Comparison of ENCODE assay signal across 9 mouse cellular contexts in the genomic region with DNA sequence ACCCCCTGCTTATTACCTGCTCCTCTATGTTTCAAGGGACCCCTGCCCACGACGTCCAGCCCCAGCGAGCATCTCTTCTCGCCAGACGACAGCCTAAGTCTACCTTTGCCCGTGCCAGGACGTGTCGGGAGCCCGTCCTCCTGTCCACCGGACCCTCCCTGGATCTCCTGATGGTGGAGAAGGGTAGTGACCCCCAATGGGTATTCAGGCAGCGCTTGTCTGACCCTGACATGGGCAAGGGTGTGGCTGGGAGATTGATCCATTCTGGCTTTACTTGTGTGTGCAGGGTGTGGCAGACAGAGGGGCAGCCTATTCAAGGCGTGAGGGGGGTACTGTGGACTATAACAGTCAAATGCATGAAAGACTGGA. TPM values are rescaled to one million over a fixed set of nuclear protein-coding genes. Genes with fewer than 3 reads are reported as not detected.
A peak's percentile ranks its signal among the peaks of the same experiment; 100 is the strongest.
DNase-seq lines count a peak whose midpoint lies in the region; ATAC-seq and TF ChIP-seq lines count a peak whose summit lies in the region.
"Had no signal": no experiment of that assay in that cellular context is flagged by ENCODE, and none has a peak within 500 bp of the region (broad histone marks: within the 10 kb centered on the region; RNA-seq: fewer than 3 reads in every experiment).

No protein-coding gene starts in this region.

- no peaks in the 10 kb centered on the region for H3K79me2 ChIP-seq in liver, adult 2 months (ENCODE audit: control insufficient read depth, insufficient read depth, low read length)

- peaks cover 6% of the 10 kb centered on the region for H3K4me1 ChIP-seq in liver, adult 2 months (ENCODE audit: control insufficient read depth, insufficient read depth, low read length)
- H3K4me1 ChIP-seq in embryonic facial prominence, embryonic 14.5 days (ENCODE audit: control insufficient read depth, insufficient read depth, low read length), result peaks cover 7% of the 10 kb centered on the region
- peaks cover 25% of the 10 kb centered on the region for H3K4me1 ChIP-seq in limb, embryonic 10.5 days
- H3K4me1 ChIP-seq in neural tube, embryonic 13.5 days (replicated peaks), result peaks cover 48% of the 10 kb centered on the region

- WGBS in liver, adult 2 months, result 2% methylated on average over 12 of the region's 12 CpGs
- 6% methylated on average over 12 of the region's 12 CpGs for WGBS in embryonic facial prominence, embryonic 14.5 days
- WGBS in limb, embryonic 10.5 days, result 6% methylated on average over 12 of the region's 12 CpGs
- WGBS in neural tube, embryonic 13.5 days, result 5% methylated on average over 12 of the region's 12 CpGs

- no peak overlapping the region for H3K27ac ChIP-seq in liver, adult 2 months (replicated peaks; ENCODE audit: insufficient read depth, low read depth, low read length)
- no peak overlapping the region for H3K27ac ChIP-seq in embryonic facial prominence, embryonic 14.5 days (replicated peaks; ENCODE audit: low read depth, low read length)
- peak overlapping the region; percentile 96 for H3K27ac ChIP-seq in limb, embryonic 10.5 days
- H3K27ac ChIP-seq in neural tube, embryonic 13.5 days (replicated peaks), result peak overlapping the region; percentile 86

- H3K4me2 ChIP-seq in embryonic facial prominence, embryonic 14.5 days (ENCODE audit: low read depth, low read length), result peak overlapping the region; percentile 95
- peak overlapping the region; percentile 94 for H3K4me2 ChIP-seq in neural tube, embryonic 13.5 days

- no peak for TF ChIP-seq CTCF in liver, adult 2 months (IDR thresholded peaks at IDR 0.05; ENCODE audit: low read depth, low read length)

- H3K9ac ChIP-seq in liver, adult 2 months (ENCODE audit: low read depth, low read length), result peak overlapping the region; percentile 94
- H3K9ac ChIP-seq in embryonic facial prominence, embryonic 14.5 days (ENCODE audit: low read depth, low read length), result peak overlapping the region; percentile 91
- peak overlapping the region; percentile 96 for H3K9ac ChIP-seq in neural tube, embryonic 13.5 days

- ATAC-seq in embryonic facial prominence, embryonic 14.5 days (ENCODE audit: low read depth), result no peak
- peak; percentile 51 for ATAC-seq in neural tube, embryonic 13.5 days (ENCODE audit: low read depth)

- no peaks in the 10 kb centered on the region for H3K9me3 ChIP-seq in embryonic facial prominence, embryonic 14.5 days (ENCODE audit: control insufficient read depth, low read length)
- no peaks in the 10 kb centered on the region for H3K9me3 ChIP-seq in limb, embryonic 10.5 days (replicated peaks)
- no peaks in the 10 kb centered on the region for H3K9me3 ChIP-seq in neural tube, embryonic 13.5 days

- peak overlapping the region; percentile 91 for H3K4me3 ChIP-seq in liver, adult 2 months (ENCODE audit: insufficient read depth, low read depth, low read length)
- H3K4me3 ChIP-seq in embryonic facial prominence, embryonic 14.5 days (ENCODE audit: low read depth, low read length), result peak overlapping the region; percentile 95
- H3K4me3 ChIP-seq in limb, embryonic 10.5 days, result peak overlapping the region; percentile 88
- peak overlapping the region; percentile 87 for H3K4me3 ChIP-seq in neural tube, embryonic 13.5 days

- DNase-seq in liver, adult 2 months (ENCODE audit: extremely low read depth, low read depth, low spot score), result peak; percentile 18
- no peak for DNase-seq in liver
- no peak for DNase-seq in embryonic facial prominence, embryonic 14.5 days (ENCODE audit: low spot score)
- no peak for DNase-seq in limb, embryonic 10.5 days (ENCODE audit: low spot score)
- DNase-seq in gastrocnemius, postnatal 4 days (ENCODE audit: low spot score in 2 of 2), result no peak
- no peak for DNase-seq in thymus, adult 18-20 months
- no peak for DNase-seq in cerebellum, postnatal 4 days (ENCODE audit: low spot score in 2 of 2)

- TF ChIP-seq POLR2A in liver, adult 2 months (IDR thresholded peaks at IDR 0.05; ENCODE audit: extremely low read depth, insufficient read depth, low read length), result no peak

- no peaks in the 10 kb centered on the region for H3K27me3 ChIP-seq in liver, adult 2 months (ENCODE audit: control insufficient read depth, insufficient read depth, low read length)
- no peaks in the 10 kb centered on the region for H3K27me3 ChIP-seq in embryonic facial prominence, embryonic 14.5 days (replicated peaks; ENCODE audit: control insufficient read depth, insufficient read depth, low read length)
- no peaks in the 10 kb centered on the region for H3K27me3 ChIP-seq in limb, embryonic 10.5 days (ENCODE audit: low read depth, poor library complexity, severe bottlenecking)
- no peaks in the 10 kb centered on the region; the same call in 1 of the 2 replicates for H3K27me3 ChIP-seq in neural tube, embryonic 13.5 days

- no peaks in the 10 kb centered on the region for H3K36me3 ChIP-seq in liver, adult 2 months (ENCODE audit: control insufficient read depth, insufficient read depth, low read length)
- no peaks in the 10 kb centered on the region for H3K36me3 ChIP-seq in embryonic facial prominence, embryonic 14.5 days (ENCODE audit: control insufficient read depth, insufficient read depth, low read length)
- peaks cover 11% of the 10 kb centered on the region; the same call in 1 of the 2 replicates for H3K36me3 ChIP-seq in limb, embryonic 10.5 days
- H3K36me3 ChIP-seq in neural tube, embryonic 13.5 days, result no peaks in the 10 kb centered on the region

RNA-seq across cellular contexts. Expression of gene Zfp316, which starts 0.3 kb away (rescaled TPM):
- total RNA-seq in liver, adult 2 months (2014; rRNA removed), result 1.9 and 2.4 TPM in 2 replicates
- 1.9 and 2.3 TPM in 2 replicates for polyA plus RNA-seq in liver, adult 2 months (2012; rRNA removed)
- 1.4 and 2.1 TPM in 2 replicates for polyA plus RNA-seq in embryonic facial prominence, embryonic 14.5 days (2014; fragmentation: Nextera tagmentation; extraction: Ambion mirVana)
- polyA plus RNA-seq in limb, embryonic 10.5 days (2016; fragmentation: Nextera tagmentation; extraction: Ambion mirVana), result 3.4 and 4.4 TPM in 2 replicates
- 10.1 and 10.5 TPM in 2 replicates for polyA plus RNA-seq in neural tube, embryonic 13.5 days (2015; fragmentation: Nextera tagmentation; extraction: Ambion mirVana)
- 1 to 10 TPM; 6.7 to 6.8 TPM for total RNA-seq in gastrocnemius, postnatal 4 days (2021)

RNA-seq across cellular contexts. Expression of gene Zfp853, which starts 23.3 kb away (rescaled TPM):
- total RNA-seq in liver, adult 2 months (2014; rRNA removed), result 0.28 TPM in 1 of 2 replicates, not detected in the other
- 0.07 and 0.11 TPM in 2 replicates for polyA plus RNA-seq in liver, adult 2 months (2012; rRNA removed)
- polyA plus RNA-seq in embryonic facial prominence, embryonic 14.5 days (2014; fragmentation: Nextera tagmentation; extraction: Ambion mirVana), result 0.17 and 0.46 TPM in 2 replicates
- 0.06 TPM in 1 of 2 replicates, not detected in the other for polyA plus RNA-seq in limb, embryonic 10.5 days (2016; fragmentation: Nextera tagmentation; extraction: Ambion mirVana)
- 0.10 and 0.11 TPM in 2 replicates for polyA plus RNA-seq in neural tube, embryonic 13.5 days (2015; fragmentation: Nextera tagmentation; extraction: Ambion mirVana)
- total RNA-seq in gastrocnemius, postnatal 4 days (2021), result under 1 TPM; 0.69 to 0.70 TPM

RNA-seq across cellular contexts. Expression of gene Zfp12, which starts 35.2 kb away (rescaled TPM):
- 6.4 and 7.2 TPM in 2 replicates for total RNA-seq in liver, adult 2 months (2014; rRNA removed)
- polyA plus RNA-seq in liver, adult 2 months (2012; rRNA removed), result 3.7 and 4.6 TPM in 2 replicates
- polyA plus RNA-seq in embryonic facial prominence, embryonic 14.5 days (2014; fragmentation: Nextera tagmentation; extraction: Ambion mirVana), result 16.1 and 16.6 TPM in 2 replicates
- polyA plus RNA-seq in limb, embryonic 10.5 days (2016; fragmentation: Nextera tagmentation; extraction: Ambion mirVana), result 19.5 and 22.2 TPM in 2 replicates
- polyA plus RNA-seq in neural tube, embryonic 13.5 days (2015; fragmentation: Nextera tagmentation; extraction: Ambion mirVana), result 22.0 and 23.6 TPM in 2 replicates
- 10 to 100 TPM; 14.0 to 15.9 TPM for total RNA-seq in gastrocnemius, postnatal 4 days (2021)

RNA-seq across cellular contexts. Expression of gene Spdye4a, which starts 43.4 kb away (rescaled TPM):
- not detected in 2 replicates for total RNA-seq in liver, adult 2 months (2014; rRNA removed)
- polyA plus RNA-seq in liver, adult 2 months (2012; rRNA removed), result not detected in 2 replicates
- not detected in 2 replicates for polyA plus RNA-seq in embryonic facial prominence, embryonic 14.5 days (2014; fragmentation: Nextera tagmentation; extraction: Ambion mirVana)
- polyA plus RNA-seq in limb, embryonic 10.5 days (2016; fragmentation: Nextera tagmentation; extraction: Ambion mirVana), result not detected in 2 replicates
- polyA plus RNA-seq in neural tube, embryonic 13.5 days (2015; fragmentation: Nextera tagmentation; extraction: Ambion mirVana), result not detected in 2 replicates
- not detected for total RNA-seq in gastrocnemius, postnatal 4 days (2021)
- total RNA-seq: adrenal gland, postnatal 4 days had no signal

RNA-seq across cellular contexts. Expression of gene E130309D02Rik, which starts 45.0 kb away (rescaled TPM):
- total RNA-seq in liver, adult 2 months (2014; rRNA removed), result 4.3 and 6.8 TPM in 2 replicates
- 12.8 and 14.8 TPM in 2 replicates for polyA plus RNA-seq in liver, adult 2 months (2012; rRNA removed)
- 22.6 and 26.1 TPM in 2 replicates for polyA plus RNA-seq in embryonic facial prominence, embryonic 14.5 days (2014; fragmentation: Nextera tagmentation; extraction: Ambion mirVana)
- 67.3 and 79.0 TPM in 2 replicates for polyA plus RNA-seq in limb, embryonic 10.5 days (2016; fragmentation: Nextera tagmentation; extraction: Ambion mirVana)
- polyA plus RNA-seq in neural tube, embryonic 13.5 days (2015; fragmentation: Nextera tagmentation; extraction: Ambion mirVana), result 35.7 and 38.0 TPM in 2 replicates
- 10 to 100 TPM; 13.9 to 15.5 TPM for total RNA-seq in gastrocnemius, postnatal 4 days (2021)

Comparison
In these comparisons a context has a peak if more than half of its experiments do, and no peak if none do; other contexts are left out.
1. H3K27ac ChIP-seq: peak in limb, embryonic 10.5 days (single experiment) and neural tube, embryonic 13.5 days (single experiment); none in liver, adult 2 months (single experiment) and embryonic facial prominence, embryonic 14.5 days (single experiment).
2. Peak in every context shown above with its lines, with median percentiles within 50 percentile points of each other: H3K4me3 ChIP-seq and H3K9ac ChIP-seq.